Mouse (Mus musculus): ENCODE results near the gene Kmt5a. TPM values are rescaled to one million over a fixed set of nuclear protein-coding genes. Genes with fewer than 3 reads are reported as not detected.

Kmt5a gene
- polyA plus RNA-seq, 2 experiments from 2014 or later: 23.4 to 26.8 TPM

Other genes with a start within 250 kb of the Kmt5a start
- gene Pitpnm2, start 190.2 kb upstream of the Kmt5a start, polyA plus RNA-seq (2017; shearing (Covaris generic)): 10 to 100 TPM; 10.6 to 11.3 TPM
- 10 to 100 TPM; 14.2 to 15.3 TPM for gene Mphosph9, start 112.0 kb upstream of the Kmt5a start, polyA plus RNA-seq (2017; shearing (Covaris generic))
- 10 to 100 TPM; 11.0 to 18.3 TPM for gene 2810006K23Rik, start 111.8 kb upstream of the Kmt5a start, polyA plus RNA-seq (2017; shearing (Covaris generic))
- 10 to 100 TPM; 18.4 to 20.1 TPM for gene Cdk2ap1, start 76.8 kb upstream of the Kmt5a start, polyA plus RNA-seq (2017; shearing (Covaris generic))
- gene Sbno1, start 13.9 kb upstream of the Kmt5a start, polyA plus RNA-seq (2017; shearing (Covaris generic)): 100 to 1,000 TPM; 135 to 152 TPM
- gene Rilpl2, start 38.4 kb downstream of the Kmt5a start, polyA plus RNA-seq (2017; shearing (Covaris generic)): 10 to 100 TPM; 69.3 to 73.3 TPM
- gene Snrnp35, start 43.2 kb downstream of the Kmt5a start, polyA plus RNA-seq (2017; shearing (Covaris generic)): 10 to 100 TPM in 1 of 2 experiments, 1 to 10 TPM in 1; 5.0 to 12.3 TPM
- under 1 TPM; 0.69 to 0.86 TPM for gene Rilpl1, start 91.5 kb downstream of the Kmt5a start, polyA plus RNA-seq (2017; shearing (Covaris generic))
- 10 to 100 TPM; 67.0 to 80.4 TPM for gene Tmed2, start 100.8 kb downstream of the Kmt5a start, polyA plus RNA-seq (2017; shearing (Covaris generic))
- gene Ddx55, start 112.9 kb downstream of the Kmt5a start, polyA plus RNA-seq (2017; shearing (Covaris generic)): 10 to 100 TPM; 16.3 to 16.6 TPM
- 10 to 100 TPM; 49.2 to 55.6 TPM for gene Eif2b1, start 139.2 kb downstream of the Kmt5a start, polyA plus RNA-seq (2017; shearing (Covaris generic))
- 10 to 100 TPM; 52.7 to 61.3 TPM for gene Gtf2h3, start 139.2 kb downstream of the Kmt5a start, polyA plus RNA-seq (2017; shearing (Covaris generic))
- gene Atp6v0a2, start 188.6 kb downstream of the Kmt5a start, polyA plus RNA-seq (2017; shearing (Covaris generic)): 10 to 100 TPM; 25.5 to 32.0 TPM